Mouse (Mus musculus): ENCODE results near the gene Slc15a2. TPM values are rescaled to one million over a fixed set of nuclear protein-coding genes. Genes with fewer than 3 reads are reported as not detected.

Gene Slc15a2
- polyA plus RNA-seq, 1 experiment from 2014 or later = 5.5 TPM

DNA sequence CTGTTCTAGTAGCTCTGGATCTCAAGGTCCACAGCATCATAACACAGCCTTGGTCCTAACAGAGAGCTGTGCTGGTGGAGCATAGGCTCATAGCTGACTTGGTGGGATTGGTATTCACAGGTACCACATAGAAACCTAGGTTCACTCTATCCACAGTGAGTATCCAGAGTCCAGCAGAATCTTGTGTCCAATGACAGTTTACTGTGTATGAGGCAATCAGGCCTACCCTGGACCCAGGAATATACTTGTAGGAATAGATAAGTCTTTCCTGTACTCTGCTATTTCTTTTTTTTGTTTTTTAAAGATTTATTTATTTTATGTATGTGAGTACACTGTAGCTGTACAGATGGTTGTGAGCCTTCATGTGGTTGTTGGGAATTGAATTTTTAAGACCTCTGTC, 32.2 kb upstream of the Slc15a2 start:
- H3K9ac ChIP-seq (ENCODE audit: low read length) = no peak overlapping the region
- H3K27me3 ChIP-seq (replicated peaks; ENCODE audit: control insufficient read depth, insufficient read depth, low read length) = no peaks in the 10 kb centered on the region
- H3K4me2 ChIP-seq (ENCODE audit: low read length) = no peak overlapping the region
- DNase-seq (ENCODE audit: low spot score) (no peak), ATAC-seq (replicated peaks; ENCODE audit: low FRiP score, low TSS enrichment, low read depth) (peak; percentile 4; the same call in 1 of the 2 replicates)
- H3K4me1 ChIP-seq (replicated peaks; ENCODE audit: control insufficient read depth, insufficient read depth, low read length) = no peaks in the 10 kb centered on the region
- H3K36me3 ChIP-seq (ENCODE audit: control insufficient read depth, insufficient read depth, low read length) = no peaks in the 10 kb centered on the region
- H3K27ac ChIP-seq (ENCODE audit: low read depth) = no peak overlapping the region
- no peak overlapping the region for H3K4me3 ChIP-seq (ENCODE audit: low read depth, low read length)
- no peaks in the 10 kb centered on the region for H3K9me3 ChIP-seq (ENCODE audit: control insufficient read depth, low read length)

DNA sequence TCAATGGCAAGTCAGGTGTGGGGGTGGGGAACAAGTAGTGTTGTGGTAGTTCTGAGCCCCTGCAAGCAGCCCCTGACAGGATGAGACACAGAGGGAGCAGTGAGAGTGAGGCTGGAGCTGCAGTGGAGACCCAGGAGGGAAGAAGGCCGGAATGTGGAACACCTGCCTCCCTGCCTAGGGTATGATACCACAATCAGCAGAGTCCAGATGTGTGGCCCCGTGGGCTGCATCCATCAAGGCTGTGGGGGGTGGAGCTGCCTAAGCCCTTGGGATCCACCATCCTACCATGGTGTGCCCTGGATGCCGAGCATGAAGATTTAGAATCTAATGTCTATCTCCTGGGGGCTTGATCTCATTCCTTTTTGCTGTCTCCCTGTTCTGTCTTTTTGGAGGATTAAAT, 28.9 kb upstream of the Slc15a2 start:
- Histone ChIP-seq H3K4me2 (ENCODE audit: low read length) (no peak overlapping the region), H3K4me1 (replicated peaks; ENCODE audit: control insufficient read depth, insufficient read depth, low read length) (no peaks in the 10 kb centered on the region), H3K9ac (ENCODE audit: low read length) (no peak overlapping the region), H3K27ac (ENCODE audit: low read depth) (no peak overlapping the region), H3K4me3 (ENCODE audit: low read depth, low read length) (no peak overlapping the region), H3K9me3 (ENCODE audit: control insufficient read depth, low read length) (no peaks in the 10 kb centered on the region), H3K36me3 (ENCODE audit: control insufficient read depth, insufficient read depth, low read length) (no peaks in the 10 kb centered on the region), H3K27me3 (replicated peaks; ENCODE audit: control insufficient read depth, insufficient read depth, low read length) (no peaks in the 10 kb centered on the region)
- ATAC-seq (replicated peaks; ENCODE audit: low FRiP score, low TSS enrichment, low read depth) (no peak), DNase-seq (ENCODE audit: low spot score) (no peak)
- WGBS = 74% methylated on average over 3 of the region's 3 CpGs

DNA sequence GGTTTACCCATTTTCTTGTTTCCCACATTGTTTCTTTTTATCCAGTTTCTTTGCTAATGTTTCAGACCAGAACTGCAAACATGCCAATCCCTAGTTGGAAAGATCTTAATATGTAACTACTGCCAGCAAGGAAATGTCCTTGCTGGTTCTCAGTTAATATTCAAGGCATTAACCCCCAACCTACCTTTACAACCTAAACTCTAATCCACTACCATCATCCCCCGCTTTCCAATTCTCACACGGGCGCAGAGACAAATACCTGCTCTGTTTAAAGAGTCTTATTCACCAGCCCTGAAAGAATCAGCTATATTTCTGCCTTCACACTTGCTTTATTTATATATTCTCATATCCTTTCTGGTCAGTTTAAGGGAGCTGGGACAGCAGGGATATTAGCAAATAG, 23.9 kb upstream of the Slc15a2 start:
- 74% methylated on average over 3 of the region's 3 CpGs for WGBS
- H3K27ac ChIP-seq (ENCODE audit: low read depth) = no peak overlapping the region
- H3K4me1 ChIP-seq (replicated peaks; ENCODE audit: control insufficient read depth, insufficient read depth, low read length) = no peaks in the 10 kb centered on the region
- no peaks in the 10 kb centered on the region for H3K36me3 ChIP-seq (ENCODE audit: control insufficient read depth, insufficient read depth, low read length)
- no peaks in the 10 kb centered on the region for H3K27me3 ChIP-seq (replicated peaks; ENCODE audit: control insufficient read depth, insufficient read depth, low read length)
- no peak overlapping the region for H3K4me3 ChIP-seq (ENCODE audit: low read depth, low read length)
- no peak overlapping the region for H3K9ac ChIP-seq (ENCODE audit: low read length)
- no peak overlapping the region for H3K4me2 ChIP-seq (ENCODE audit: low read length)
- DNase-seq (ENCODE audit: low spot score) = no peak
- ATAC-seq (replicated peaks; ENCODE audit: low FRiP score, low TSS enrichment, low read depth) = no peak
- H3K9me3 ChIP-seq (ENCODE audit: control insufficient read depth, low read length) = no peaks in the 10 kb centered on the region

DNA sequence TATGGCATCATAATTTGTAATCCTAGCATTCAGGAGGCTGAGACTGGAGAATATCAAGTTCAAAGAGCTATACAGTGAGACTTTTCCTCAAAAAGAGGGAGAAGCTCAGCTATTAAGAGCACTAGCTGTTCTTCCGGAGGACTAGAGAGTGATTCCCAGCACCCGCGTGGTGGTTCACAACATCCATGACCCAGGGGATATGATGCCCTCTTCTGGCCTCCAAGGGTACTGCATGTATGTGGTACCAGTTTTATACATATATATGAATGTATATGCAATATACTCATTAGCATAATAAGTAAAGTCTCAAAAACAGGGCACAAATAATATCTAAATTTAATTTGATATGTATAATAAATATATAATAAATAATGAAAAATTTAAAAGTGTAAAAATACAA, 17.6 kb upstream of the Slc15a2 start:
- ATAC-seq (replicated peaks; ENCODE audit: low FRiP score, low TSS enrichment, low read depth) (no peak), DNase-seq (ENCODE audit: low spot score) (no peak)
- Histone ChIP-seq H3K4me2 (ENCODE audit: low read length) (no peak overlapping the region), H3K9ac (ENCODE audit: low read length) (no peak overlapping the region), H3K27me3 (replicated peaks; ENCODE audit: control insufficient read depth, insufficient read depth, low read length) (no peaks in the 10 kb centered on the region), H3K27ac (ENCODE audit: low read depth) (no peak overlapping the region), H3K4me1 (replicated peaks; ENCODE audit: control insufficient read depth, insufficient read depth, low read length) (no peaks in the 10 kb centered on the region), H3K4me3 (ENCODE audit: low read depth, low read length) (no peak overlapping the region), H3K36me3 (ENCODE audit: control insufficient read depth, insufficient read depth, low read length) (no peaks in the 10 kb centered on the region), H3K9me3 (ENCODE audit: control insufficient read depth, low read length) (no peaks in the 10 kb centered on the region)
- WGBS = 85% methylated on average over 3 of the region's 3 CpGs

GRCm38 (mm10) chr16:36798334-36798733, 13.6 kb upstream of the Slc15a2 start:
- Histone ChIP-seq H3K4me2 (ENCODE audit: low read length) (no peak overlapping the region), H3K9ac (ENCODE audit: low read length) (no peak overlapping the region), H3K27me3 (replicated peaks; ENCODE audit: control insufficient read depth, insufficient read depth, low read length) (no peaks in the 10 kb centered on the region), H3K4me3 (ENCODE audit: low read depth, low read length) (no peak overlapping the region), H3K27ac (ENCODE audit: low read depth) (no peak overlapping the region), H3K4me1 (replicated peaks; ENCODE audit: control insufficient read depth, insufficient read depth, low read length) (no peaks in the 10 kb centered on the region), H3K9me3 (ENCODE audit: control insufficient read depth, low read length) (no peaks in the 10 kb centered on the region), H3K36me3 (ENCODE audit: control insufficient read depth, insufficient read depth, low read length) (no peaks in the 10 kb centered on the region)
- DNase-seq (ENCODE audit: low spot score) (no peak), ATAC-seq (replicated peaks; ENCODE audit: low FRiP score, low TSS enrichment, low read depth) (no peak)
- 82% methylated on average over 2 of the region's 2 CpGs for WGBS

- H3K36me3 ChIP-seq (ENCODE audit: control insufficient read depth, insufficient read depth, low read length) = no peaks in the 10 kb centered on the region
- H3K27me3 ChIP-seq (replicated peaks; ENCODE audit: control insufficient read depth, insufficient read depth, low read length) = no peaks in the 10 kb centered on the region
- ATAC-seq (replicated peaks; ENCODE audit: low FRiP score, low TSS enrichment, low read depth) (no peak), DNase-seq (ENCODE audit: low spot score) (no peak)
- H3K9me3 ChIP-seq (ENCODE audit: control insufficient read depth, low read length) = no peaks in the 10 kb centered on the region
- H3K4me1 ChIP-seq (replicated peaks; ENCODE audit: control insufficient read depth, insufficient read depth, low read length) = no peaks in the 10 kb centered on the region
- 76% methylated on average over 2 of the region's 2 CpGs for WGBS
- no peak overlapping the region for H3K9ac ChIP-seq (ENCODE audit: low read length)
- H3K27ac ChIP-seq (ENCODE audit: low read depth) = no peak overlapping the region
- H3K4me3 ChIP-seq (ENCODE audit: low read depth, low read length) = no peak overlapping the region
- no peak overlapping the region for H3K4me2 ChIP-seq (ENCODE audit: low read length)
Observed at GRCm38 (mm10) chr16:36794976-36795375, 10.2 kb upstream of the Slc15a2 start.

DNA sequence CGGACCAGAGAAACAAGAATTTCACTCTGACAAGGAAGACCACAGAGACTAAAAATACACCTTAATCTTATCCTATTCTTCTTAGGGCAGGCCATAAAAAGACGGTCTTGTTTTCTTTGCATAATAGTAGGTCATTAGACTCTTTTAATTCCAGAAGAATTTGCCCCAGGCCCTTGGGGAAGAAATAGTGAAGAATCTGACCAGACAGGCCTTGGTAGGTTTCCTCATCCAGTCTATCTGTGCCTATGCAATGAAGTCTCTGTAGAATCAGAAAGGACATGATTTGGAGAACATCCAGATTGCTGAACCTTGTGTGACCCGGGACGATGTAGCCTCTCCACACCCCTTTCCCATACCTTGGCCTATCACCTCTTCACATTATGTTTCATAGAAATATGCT, 5.4 kb upstream of the Slc15a2 start:
- ATAC-seq (replicated peaks; ENCODE audit: low FRiP score, low TSS enrichment, low read depth) = no peak
- H3K36me3 ChIP-seq (ENCODE audit: control insufficient read depth, insufficient read depth, low read length) = no peaks in the 10 kb centered on the region
- H3K4me2 ChIP-seq (ENCODE audit: low read length) = no peak overlapping the region
- H3K27ac ChIP-seq (ENCODE audit: low read depth) = no peak overlapping the region
- H3K9me3 ChIP-seq (ENCODE audit: control insufficient read depth, low read length) = no peaks in the 10 kb centered on the region
- no peaks in the 10 kb centered on the region for H3K27me3 ChIP-seq (replicated peaks; ENCODE audit: control insufficient read depth, insufficient read depth, low read length)
- H3K4me1 ChIP-seq (replicated peaks; ENCODE audit: control insufficient read depth, insufficient read depth, low read length) = no peaks in the 10 kb centered on the region
- H3K9ac ChIP-seq (ENCODE audit: low read length) = no peak overlapping the region
- no peak overlapping the region for H3K4me3 ChIP-seq (ENCODE audit: low read depth, low read length)
- no peak for DNase-seq (ENCODE audit: low spot score)
- 84% methylated on average over 4 of the region's 4 CpGs for WGBS

GRCm38 (mm10) chr16:36786466-36786865, 1.7 kb upstream of the Slc15a2 start:
- Histone ChIP-seq H3K4me2 (ENCODE audit: low read length) (no peak overlapping the region), H3K9ac (ENCODE audit: low read length) (no peak overlapping the region), H3K36me3 (ENCODE audit: control insufficient read depth, insufficient read depth, low read length) (no peaks in the 10 kb centered on the region), H3K27ac (ENCODE audit: low read depth) (no peak overlapping the region), H3K4me3 (ENCODE audit: low read depth, low read length) (no peak overlapping the region), H3K27me3 (replicated peaks; ENCODE audit: control insufficient read depth, insufficient read depth, low read length) (no peaks in the 10 kb centered on the region), H3K4me1 (replicated peaks; ENCODE audit: control insufficient read depth, insufficient read depth, low read length) (no peaks in the 10 kb centered on the region), H3K9me3 (ENCODE audit: control insufficient read depth, low read length) (no peaks in the 10 kb centered on the region)
- 78% methylated on average over 7 of the region's 7 CpGs for WGBS
- ATAC-seq (replicated peaks; ENCODE audit: low FRiP score, low TSS enrichment, low read depth) (no peak), DNase-seq (ENCODE audit: low spot score) (no peak)

- Histone ChIP-seq H3K4me1 (replicated peaks; ENCODE audit: control insufficient read depth, insufficient read depth, low read length) (no peaks in the 10 kb centered on the region), H3K27ac (ENCODE audit: low read depth) (no peak overlapping the region), H3K9me3 (ENCODE audit: control insufficient read depth, low read length) (no peaks in the 10 kb centered on the region), H3K9ac (ENCODE audit: low read length) (no peak overlapping the region), H3K27me3 (replicated peaks; ENCODE audit: control insufficient read depth, insufficient read depth, low read length) (no peaks in the 10 kb centered on the region), H3K4me3 (ENCODE audit: low read depth, low read length) (no peak overlapping the region), H3K36me3 (ENCODE audit: control insufficient read depth, insufficient read depth, low read length) (no peaks in the 10 kb centered on the region), H3K4me2 (ENCODE audit: low read length) (no peak overlapping the region)
- WGBS = 90% methylated on average over 2 of the region's 2 CpGs
- DNase-seq (ENCODE audit: low spot score) (no peak), ATAC-seq (replicated peaks; ENCODE audit: low FRiP score, low TSS enrichment, low read depth) (no peak)
Observed at GRCm38 (mm10) chr16:36784146-36784545, 616 bp downstream of the Slc15a2 start.
